Mouse (Mus musculus) adrenal gland, postnatal 4 days (tissue): Measurements from ENCODE around the gene Plin4. TPM values are rescaled to one million over a fixed set of nuclear protein-coding genes. Genes with fewer than 3 reads are reported as not detected.

Experiments used
- DNase-seq, 2 experiments: peaks; one replicate each; pipeline ENCODE4 v3.0.0; 2021 to 2022; ENCODE audit warnings: low spot score in 2 of 2, mixed read lengths in 2 of 2
- long read RNA-seq, 2 experiments: library from polyadenylated mRNA; stranded (forward); transcript quantifications; one replicate each; pipeline ENCODE4 v2.0.0; 2021
- total RNA-seq, 2 experiments: library from RNA; stranded (reverse); gene quantifications; 2 replicates each; pipeline ENCODE4 v1.2.3; 2021

Gene Plin4
- 10 to 100 TPM; 29.9 to 37.0 TPM for total RNA-seq
- long read RNA-seq, experiment 1, partial matches to known transcripts: 1 of 2 reads
- long read RNA-seq, experiment 1, other reads (novel, unspliced or antisense): 1 of 2 reads
- long read RNA-seq, experiment 2, partial matches to known transcripts: 2 of 7 reads
- long read RNA-seq, experiment 2, other reads (novel, unspliced or antisense): 5 of 7 reads

GRCm38 (mm10) chr17:56109219-56110051 is at the start of gene Plin4:
Plin4 (minus strand) TSS chr17:56109803.
- DNase-seq: no peak

- DNase-seq: peak in 1 of 2 experiments; percentile 60
Measured at GRCm38 (mm10) chr17:56153643-56154042, 44.0 kb upstream of the Plin4 start.

- no peak for DNase-seq
Measured at GRCm38 (mm10) chr17:56149897-56150296, 40.3 kb upstream of the Plin4 start.

GRCm38 (mm10) chr17:56148790-56149618 is 39.4 kb upstream of the Plin4 start:
- no peak for DNase-seq

- DNase-seq: no peak
Measured at GRCm38 (mm10) chr17:56148280-56148679, 38.7 kb upstream of the Plin4 start.

GRCm38 (mm10) chr17:56147420-56147819 is 37.8 kb upstream of the Plin4 start:
- no peak for DNase-seq

- DNase-seq: no peak
Measured at GRCm38 (mm10) chr17:56146131-56146530, 36.5 kb upstream of the Plin4 start.

GRCm38 (mm10) chr17:56144546-56144945 is 34.9 kb upstream of the Plin4 start:
- no peak for DNase-seq

GRCm38 (mm10) chr17:56141702-56142605 is 32.4 kb upstream of the Plin4 start:
- DNase-seq: no peak

GRCm38 (mm10) chr17:56139858-56140595 is 30.4 kb upstream of the Plin4 start, which contains the start of gene Sema6b:
Sema6b (minus strand) TSS chr17:56140343.
- no peak for DNase-seq

- DNase-seq: no peak
Measured at GRCm38 (mm10) chr17:56139355-56139754, 29.8 kb upstream of the Plin4 start.

- no peak for DNase-seq
Measured at GRCm38 (mm10) chr17:56137839-56138613, 28.4 kb upstream of the Plin4 start.

- DNase-seq: no peak
Measured at GRCm38 (mm10) chr17:56136558-56136957, 27.0 kb upstream of the Plin4 start.

GRCm38 (mm10) chr17:56134463-56134971 is 24.9 kb upstream of the Plin4 start:
- DNase-seq: peak; percentile 55 to 68

GRCm38 (mm10) chr17:56133457-56134363 is 24.1 kb upstream of the Plin4 start:
- DNase-seq: no peak

GRCm38 (mm10) chr17:56132661-56133060 is 23.1 kb upstream of the Plin4 start:
- no peak for DNase-seq

- DNase-seq: peak in 1 of 2 experiments; percentile 55
Measured at GRCm38 (mm10) chr17:56131814-56132213, 22.2 kb upstream of the Plin4 start.

GRCm38 (mm10) chr17:56131136-56131535 is 21.5 kb upstream of the Plin4 start:
- no peak for DNase-seq
